Mouse (Mus musculus) heart, postnatal 36 days (tissue): ENCODE data around the gene Ms4a15. TPM values are rescaled to one million over a fixed set of nuclear protein-coding genes. Genes with fewer than 3 reads are reported as not detected.

Source experiments
- total RNA-seq, 2 experiments: library from RNA; stranded (reverse); gene quantifications; 2 replicates each; pipeline ENCODE4 v1.2.3; 2021

The Ms4a15 gene
- total RNA-seq, 2 experiments from 2014 or later = not detected

Other genes starting within 250 kb of the Ms4a15 start
- under 1 TPM; 0.08 to 0.31 TPM for gene Cd6, start 163.2 kb downstream of the Ms4a15 start, total RNA-seq
- gene Slc15a3, start 153.5 kb downstream of the Ms4a15 start, total RNA-seq = 1 to 10 TPM; 2.2 to 2.4 TPM
- 10 to 100 TPM; 12.4 to 14.8 TPM for gene Tmem132a, start 123.3 kb downstream of the Ms4a15 start, total RNA-seq
- 100 to 1,000 TPM in 1 of 2 experiments, 10 to 100 TPM in 1; 97.4 to 107 TPM for gene Tmem109, start 111.2 kb downstream of the Ms4a15 start, total RNA-seq
- gene Prpf19, start 98.0 kb downstream of the Ms4a15 start, total RNA-seq = 100 to 1,000 TPM; 218 to 273 TPM
- gene Zp1, start 72.6 kb downstream of the Ms4a15 start, total RNA-seq = not detected
- gene Ptgdr2, start 56.1 kb downstream of the Ms4a15 start, total RNA-seq = under 1 TPM in 1 of 2 experiments, not detected in 1; 0.14 TPM
- gene Ccdc86, start 44.0 kb downstream of the Ms4a15 start, total RNA-seq = 1 to 10 TPM; 6.3 to 6.5 TPM
- not detected for gene Ms4a10, start 18.6 kb downstream of the Ms4a15 start, total RNA-seq
- not detected for gene Ms4a18, start 24.8 kb upstream of the Ms4a15 start, total RNA-seq
- 1 to 10 TPM; 1.2 to 3.3 TPM for gene Ms4a8a, start 87.9 kb upstream of the Ms4a15 start, total RNA-seq
- gene 1700017D01Rik, start 137.6 kb upstream of the Ms4a15 start, total RNA-seq = not detected
- gene 1700025F22Rik, start 172.1 kb upstream of the Ms4a15 start, total RNA-seq = not detected
- gene Ms4a13, start 203.5 kb upstream of the Ms4a15 start, total RNA-seq = not detected
- not detected for gene Ms4a12, start 239.2 kb upstream of the Ms4a15 start, total RNA-seq